Mouse (Mus musculus) forebrain, embryonic 10.5 days (tissue): ENCODE results near the gene Myo1d. TPM values are rescaled to one million over a fixed set of nuclear protein-coding genes. Genes with fewer than 3 reads are reported as not detected.

Experiments used
- DNase-seq: peaks from one replicate; pipeline ENCODE4 v3.0.0-alpha.2; 2017; ENCODE audit warnings: low spot score; ENCODE audit errors: extremely low spot score
- H3K27ac ChIP-seq: fragments of 300-500 bp; sonication (generic); 2 replicates; pipeline ENCODE4 v1.5.1; 2016; ENCODE audit warnings: mild to moderate bottlenecking
- H3K27me3 ChIP-seq: fragments of 300-500 bp; sonication (generic); 2 replicates; pipeline ENCODE4 v1.6.1; 2016; ENCODE audit warnings: mild to moderate bottlenecking; ENCODE audit not compliant: poor library complexity, severe bottlenecking
- H3K36me3 ChIP-seq: fragments of 300-500 bp; sonication (generic); replicated peaks from 2 replicates; pipeline ENCODE4 v1.6.1; 2016; ENCODE audit warnings: mild to moderate bottlenecking, moderate library complexity
- H3K4me1 ChIP-seq: fragments of 300-500 bp; sonication (generic); 2 replicates; pipeline ENCODE4 v1.6.1; 2016
- H3K4me3 ChIP-seq: fragments of 300-500 bp; sonication (generic); 2 replicates; pipeline ENCODE4 v1.5.1; 2016; ENCODE audit warnings: mild to moderate bottlenecking, moderate library complexity
- H3K9me3 ChIP-seq: fragments of 300-500 bp; sonication (generic); 2 replicates; pipeline ENCODE4 v1.6.1; 2016; ENCODE audit warnings: mild to moderate bottlenecking, moderate library complexity
- WGBS: fragments of 180-500 bp; shearing (Covaris S2); methylation state at CpG from one replicate; pipeline ENCODE4 v1.1.7; 2016; 5-methylcytosine and 5-hydroxymethylcytosine counted together
- polyA plus RNA-seq: library from polyadenylated mRNA; unstranded; fragments of >200 nt; fragmentation: Nextera tagmentation; extraction: Ambion mirVana; gene quantifications from 2 replicates; pipeline ENCODE4 v1.2.1, GENCODE M21; 2016

Gene Myo1d
- polyA plus RNA-seq, 1 experiment from 2014 or later: 2.0 TPM

DNA sequence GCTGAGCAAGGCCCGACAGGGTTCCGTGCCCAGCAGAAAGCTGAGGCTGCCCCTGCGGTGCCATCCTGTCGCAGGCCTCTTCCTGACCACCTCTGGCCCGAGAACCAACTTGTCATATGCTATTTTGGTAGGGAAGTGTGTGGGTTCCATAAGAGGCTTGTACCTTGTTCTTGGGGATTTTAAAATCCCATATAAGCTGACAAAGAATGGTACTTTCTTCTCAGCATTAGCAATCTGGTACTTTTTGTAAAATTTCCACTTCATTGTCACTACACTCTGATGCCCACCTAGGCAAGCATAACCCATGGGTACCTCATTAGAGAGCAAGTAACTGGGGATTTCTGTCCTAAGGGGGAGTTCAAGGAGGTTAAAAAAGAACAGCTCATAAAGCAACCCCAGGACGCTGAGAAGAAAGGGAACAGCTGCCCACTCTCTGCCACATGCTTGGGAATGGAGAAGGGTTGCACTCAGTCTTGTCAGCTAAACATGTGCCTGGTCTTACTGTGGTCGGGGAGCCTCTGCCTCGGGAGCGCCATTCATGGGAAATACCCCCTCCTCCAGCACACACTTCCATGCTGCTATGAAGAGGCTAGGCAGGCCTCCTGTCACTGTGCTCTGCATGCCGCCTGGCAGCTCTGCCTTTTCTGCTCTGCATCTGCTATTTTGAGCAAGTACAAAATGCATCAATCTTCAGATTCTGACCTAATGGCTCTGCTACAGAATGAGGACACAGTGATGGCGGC is 281.3 kb downstream of the Myo1d start:
- Histone ChIP-seq H3K4me3 (no peak overlapping the region), H3K27me3 (no peaks in the 10 kb centered on the region), H3K9me3 (no peaks in the 10 kb centered on the region), H3K36me3 (no peaks in the 10 kb centered on the region), H3K27ac (peak overlapping the region; percentile 51; the same call in 1 of the 2 replicates), H3K4me1 (peaks cover 31% of the 10 kb centered on the region)
- 73% methylated on average over 11 of the region's 11 CpGs for WGBS
- DNase-seq: no peak

GRCm38 (mm10) chr11:80497225-80497919 is 282.5 kb downstream of the Myo1d start:
- H3K36me3 ChIP-seq: no peaks in the 10 kb centered on the region
- 86% methylated on average over 10 of the region's 10 CpGs for WGBS

DNA sequence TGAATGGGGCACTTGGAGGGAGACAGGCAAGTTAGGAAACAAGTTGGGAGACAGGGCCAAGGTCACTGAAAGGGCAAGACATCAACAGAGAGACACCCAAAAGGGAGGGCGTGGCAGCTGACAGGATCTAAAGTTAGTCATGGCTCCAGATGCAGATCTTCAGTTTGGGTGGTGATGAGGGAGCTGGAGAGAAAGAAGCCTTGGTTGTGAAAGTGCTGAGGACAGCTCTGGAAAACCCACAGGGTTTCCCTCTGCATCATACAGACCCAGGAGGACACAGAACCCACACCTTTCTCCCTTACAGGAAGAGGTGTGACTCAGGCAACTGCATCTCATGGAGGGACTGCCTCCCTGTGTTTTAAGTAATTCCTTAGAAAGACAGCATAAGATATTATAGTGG is 283.2 kb downstream of the Myo1d start:
- Histone ChIP-seq H3K9me3 (no peaks in the 10 kb centered on the region), H3K4me3 (no peak overlapping the region), H3K36me3 (no peaks in the 10 kb centered on the region), H3K27ac (no peak overlapping the region), H3K4me1 (peaks cover 24% of the 10 kb centered on the region), H3K27me3 (no peaks in the 10 kb centered on the region)
- WGBS: 93% methylated on average over 1 of the region's 1 CpGs
- DNase-seq: no peak

More at GRCm38 (mm10) chr11:80497225-80497919, 282.5 kb downstream of the Myo1d start:
- Histone ChIP-seq H3K9me3 (no peaks in the 10 kb centered on the region), H3K27me3 (no peaks in the 10 kb centered on the region), H3K4me1 (peaks cover 24% of the 10 kb centered on the region), H3K4me3 (no peak overlapping the region), H3K27ac (no peak overlapping the region)
- no peak for DNase-seq

GRCm38 (mm10) chr11:80495972-80496371 is 283.9 kb downstream of the Myo1d start:
- DNase-seq: no peak
- Histone ChIP-seq H3K36me3 (no peaks in the 10 kb centered on the region), H3K4me1 (peaks cover 27% of the 10 kb centered on the region), H3K4me3 (no peak overlapping the region), H3K9me3 (no peaks in the 10 kb centered on the region), H3K27me3 (0 out of 2 replicates have a peak, but pooled peaks cover 2% of the 10 kb centered on the region), H3K27ac (no peak overlapping the region)
- 93% methylated on average over 6 of the region's 6 CpGs for WGBS

- Histone ChIP-seq H3K4me3 (no peak overlapping the region), H3K9me3 (no peaks in the 10 kb centered on the region), H3K4me1 (peaks cover 28% of the 10 kb centered on the region), H3K27me3 (peaks cover 11% of the 10 kb centered on the region; the same call in 1 of the 2 replicates), H3K27ac (no peak overlapping the region), H3K36me3 (no peaks in the 10 kb centered on the region)
- DNase-seq: no peak
- 75% methylated on average over 9 of the region's 9 CpGs for WGBS
Measured at GRCm38 (mm10) chr11:80494852-80495251, 285.0 kb downstream of the Myo1d start.

DNA sequence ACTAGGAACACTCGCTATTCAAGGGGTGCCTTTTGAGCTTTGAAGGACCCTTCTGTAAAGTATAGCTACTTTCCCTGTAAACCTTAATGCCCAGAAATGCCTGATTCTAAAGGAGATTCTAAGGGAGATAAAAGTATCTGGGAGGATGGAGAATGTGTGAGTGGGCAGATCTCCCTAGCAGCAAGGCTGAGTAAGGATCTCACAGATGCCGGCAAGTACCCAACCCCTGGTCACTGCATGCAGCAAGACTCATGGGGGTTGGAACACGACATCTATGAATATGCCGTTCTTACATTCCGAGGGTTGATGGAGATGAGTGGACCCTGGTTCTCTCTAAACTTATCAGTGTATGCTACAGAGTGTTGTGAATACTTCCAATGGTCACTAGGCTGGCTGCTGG is 286.6 kb downstream of the Myo1d start:
- DNase-seq: no peak
- peaks cover 24% of the 10 kb centered on the region for H3K4me1 ChIP-seq
- no peaks in the 10 kb centered on the region for H3K9me3 ChIP-seq
- H3K36me3 ChIP-seq: no peaks in the 10 kb centered on the region
- H3K27ac ChIP-seq: no peak overlapping the region
- 97% methylated on average over 5 of the region's 5 CpGs for WGBS
- H3K4me3 ChIP-seq: no peak overlapping the region
- peaks cover 13% of the 10 kb centered on the region for H3K27me3 ChIP-seq

- Histone ChIP-seq H3K27me3 (peaks cover 21% of the 10 kb centered on the region), H3K27ac (0 out of 2 replicates have a peak overlapping the region, but pooled peaks have one; percentile 37), H3K9me3 (no peaks in the 10 kb centered on the region), H3K4me1 (peaks cover 26% of the 10 kb centered on the region), H3K36me3 (no peaks in the 10 kb centered on the region), H3K4me3 (no peak overlapping the region)
- no peak for DNase-seq
- 80% methylated on average over 10 of the region's 10 CpGs for WGBS
Measured at GRCm38 (mm10) chr11:80490831-80491230, 289.0 kb downstream of the Myo1d start.

- H3K27ac ChIP-seq: 0 out of 2 replicates have a peak overlapping the region, but pooled peaks have one; percentile 30
- H3K36me3 ChIP-seq: no peaks in the 10 kb centered on the region
- H3K4me1 ChIP-seq: peaks cover 32% of the 10 kb centered on the region
- no peak for DNase-seq
- no peak overlapping the region for H3K4me3 ChIP-seq
- 64% methylated on average over 5 of the region's 5 CpGs for WGBS
- no peaks in the 10 kb centered on the region for H3K9me3 ChIP-seq
- peaks cover 31% of the 10 kb centered on the region for H3K27me3 ChIP-seq
Measured at GRCm38 (mm10) chr11:80489882-80490196, 290.0 kb downstream of the Myo1d start.

DNA sequence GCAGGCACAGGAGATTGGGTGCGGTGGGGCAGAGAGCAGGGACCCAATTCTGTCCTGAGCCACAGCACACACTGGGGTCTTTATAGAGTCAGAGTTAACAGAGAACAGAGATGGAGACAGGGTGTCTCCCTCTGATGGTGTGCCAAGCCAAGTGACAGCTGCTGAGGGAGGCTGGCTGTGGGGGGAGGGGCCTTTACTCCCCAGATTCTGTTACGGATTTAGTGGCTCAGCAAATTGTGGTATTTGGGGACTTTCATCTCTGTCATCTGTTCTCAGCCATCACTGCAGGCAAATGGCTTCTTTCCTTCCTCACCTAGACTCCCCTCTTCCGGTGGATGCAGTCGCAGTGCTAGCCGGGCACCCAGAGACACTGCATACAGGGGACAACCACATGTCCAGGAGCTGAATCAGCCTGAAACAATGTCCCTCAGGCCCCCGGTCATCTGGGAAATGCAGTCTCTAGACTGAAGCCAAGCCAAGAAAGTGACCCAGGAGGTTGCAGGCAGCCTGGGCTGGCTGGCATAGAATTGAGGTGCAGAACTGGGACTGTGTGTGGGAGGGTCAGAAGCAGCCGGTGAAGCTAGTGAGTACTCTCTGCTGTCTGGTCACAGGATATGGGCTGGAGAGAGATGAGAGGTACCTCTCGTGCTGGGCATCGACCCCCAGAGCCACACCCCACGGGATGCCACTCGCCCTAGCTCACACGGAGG is 290.5 kb downstream of the Myo1d start:
- Histone ChIP-seq H3K9me3 (no peaks in the 10 kb centered on the region), H3K4me3 (no peak overlapping the region), H3K27me3 (peaks cover 33% of the 10 kb centered on the region), H3K27ac (peak overlapping the region; percentile 44), H3K36me3 (no peaks in the 10 kb centered on the region), H3K4me1 (peaks cover 34% of the 10 kb centered on the region)
- WGBS: 61% methylated on average over 12 of the region's 12 CpGs
- DNase-seq: no peak

DNA sequence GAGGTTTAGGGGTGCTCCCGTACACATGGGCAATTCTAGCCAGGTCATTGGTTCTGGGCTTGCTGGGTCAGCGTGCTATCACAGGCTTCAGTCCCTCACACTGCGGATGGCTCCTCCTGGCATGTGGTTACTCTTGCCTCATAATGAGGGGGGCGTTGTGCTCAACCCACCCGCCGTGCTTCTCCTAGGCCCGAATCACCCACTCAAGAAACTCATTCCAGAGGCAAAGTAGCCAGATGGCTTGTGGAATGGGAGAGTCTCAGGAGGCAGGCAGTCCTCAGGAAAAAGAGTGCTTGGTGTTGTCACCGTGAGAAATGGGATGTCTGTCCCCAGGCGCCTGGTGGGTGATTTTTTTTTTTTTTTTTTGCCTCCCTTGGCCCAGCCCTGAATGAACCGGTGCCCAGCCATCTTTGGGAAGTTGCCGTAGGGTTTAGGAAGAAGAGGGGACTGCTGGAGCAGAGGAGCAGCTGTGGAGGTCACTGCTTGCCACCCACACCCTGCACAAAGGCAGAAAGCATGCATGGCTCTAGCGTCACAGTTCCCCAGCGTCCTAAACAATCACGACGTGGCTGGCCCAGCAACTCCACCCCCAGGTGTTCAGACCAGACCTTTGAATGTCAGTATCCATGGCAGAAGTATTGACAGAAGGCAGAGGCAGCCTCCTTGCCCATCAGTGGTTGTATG is 291.8 kb downstream of the Myo1d start:
- Histone ChIP-seq H3K9me3 (no peaks in the 10 kb centered on the region), H3K4me1 (peaks cover 45% of the 10 kb centered on the region), H3K36me3 (no peaks in the 10 kb centered on the region), H3K4me3 (no peak overlapping the region), H3K27me3 (peaks cover 44% of the 10 kb centered on the region), H3K27ac (no peak overlapping the region)
- no peak for DNase-seq
- WGBS: 79% methylated on average over 15 of the region's 15 CpGs

GRCm38 (mm10) chr11:80485622-80486206 is 294.1 kb downstream of the Myo1d start:
- DNase-seq: no peak
- WGBS: 91% methylated on average over 10 of the region's 10 CpGs
- H3K4me3 ChIP-seq: no peak overlapping the region
- H3K36me3 ChIP-seq: no peaks in the 10 kb centered on the region
- H3K27ac ChIP-seq: no peak overlapping the region
- peaks cover 55% of the 10 kb centered on the region for H3K4me1 ChIP-seq
- no peaks in the 10 kb centered on the region for H3K9me3 ChIP-seq
- peaks cover 58% of the 10 kb centered on the region for H3K27me3 ChIP-seq

DNA sequence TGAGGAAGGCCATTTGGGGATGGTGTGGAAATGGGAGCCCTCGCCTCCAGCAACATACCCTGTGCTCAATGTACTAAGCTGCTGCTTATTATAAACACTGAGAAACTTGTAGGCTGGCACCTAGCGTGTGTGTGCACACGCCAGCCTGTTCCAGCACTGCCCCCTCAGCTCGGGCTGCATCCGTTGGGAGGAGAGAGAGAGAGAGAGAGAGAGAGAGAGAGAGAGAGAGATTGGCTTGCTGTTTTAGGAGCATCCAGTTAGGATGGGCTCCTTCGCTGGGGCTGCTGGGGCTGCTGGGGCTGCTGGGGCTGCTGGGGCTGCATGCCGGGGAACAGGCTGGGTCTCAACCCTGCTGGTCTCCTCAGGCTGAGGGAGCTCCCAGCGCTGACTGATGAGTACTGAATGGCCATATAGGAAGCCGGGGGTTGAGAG is 294.7 kb downstream of the Myo1d start:
- Histone ChIP-seq H3K36me3 (peaks cover under 1% of the 10 kb centered on the region; the same call in 1 of the 2 replicates), H3K27me3 (peaks cover 55% of the 10 kb centered on the region), H3K4me3 (no peak overlapping the region), H3K9me3 (no peaks in the 10 kb centered on the region), H3K27ac (no peak overlapping the region), H3K4me1 (peaks cover 54% of the 10 kb centered on the region)
- 79% methylated on average over 9 of the region's 9 CpGs for WGBS
- no peak for DNase-seq
